18 mouse cellular contexts compared by ENCODE assay signal in the genomic region with DNA sequence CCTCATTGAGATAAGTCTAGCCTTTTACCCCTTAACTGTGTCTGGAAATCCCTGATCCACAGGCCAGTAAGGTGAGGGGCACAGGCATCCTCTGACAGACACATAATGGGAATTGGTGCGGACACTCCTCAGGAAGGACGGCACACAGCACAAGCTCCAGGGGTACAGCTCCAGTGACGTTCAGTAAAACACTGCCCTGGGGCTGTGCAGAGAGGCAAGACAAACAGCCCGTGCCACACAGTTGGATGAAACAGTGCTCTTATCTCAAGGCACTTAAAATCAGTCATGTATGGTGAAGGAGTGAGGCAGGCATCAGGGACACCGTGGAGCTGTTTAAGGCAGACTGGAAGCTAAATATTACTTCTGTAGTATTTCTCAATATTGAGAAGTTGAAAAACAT. TPM values are rescaled to one million over a fixed set of nuclear protein-coding genes. Genes with fewer than 3 reads are reported as not detected.
"Had no signal": no experiment of that assay in that cellular context is flagged by ENCODE, and none has a peak within 500 bp of the region (broad histone marks: within the 10 kb centered on the region; RNA-seq: fewer than 3 reads in every experiment).

No protein-coding gene starts in this region.

- H3K4me1 ChIP-seq: limb, embryonic 13.5 days; midbrain, embryonic 12.5 days had no signal

- DNase-seq: kidney, adult 8-10 months; kidney, postnatal 10 days; left cerebral cortex, postnatal 4 days; lung, adult 18-20 months; thymus, postnatal 4 days had no signal

- H3K9ac ChIP-seq: limb, embryonic 13.5 days; liver, embryonic 14.5 days; midbrain, embryonic 12.5 days had no signal

- H3K4me3 ChIP-seq: limb, embryonic 13.5 days; midbrain, embryonic 12.5 days had no signal

- ATAC-seq: midbrain, embryonic 16.5 days had no signal

- H3K27ac ChIP-seq: limb, embryonic 13.5 days; liver, embryonic 14.5 days; midbrain, embryonic 12.5 days; stomach, postnatal 0 days had no signal

- H3K36me3 ChIP-seq: limb, embryonic 13.5 days; midbrain, embryonic 12.5 days had no signal

- H3K27me3 ChIP-seq: midbrain, embryonic 12.5 days had no signal

- H3K4me2 ChIP-seq: limb, embryonic 13.5 days; midbrain, embryonic 12.5 days had no signal

- H3K9me3 ChIP-seq: limb, embryonic 13.5 days; midbrain, embryonic 12.5 days had no signal

RNA-seq across cellular contexts. Expression of gene 9330182O14Rik, which starts 4.7 kb away (rescaled TPM):
- total RNA-seq: layer of hippocampus, adult 8-10 months; layer of hippocampus, postnatal 14 days; left cerebral cortex, adult 18-20 months; left cerebral cortex, postnatal 10 days; left cerebral cortex, postnatal 4 days; liver, adult 2 months; megakaryocyte-erythroid progenitor cell, adult 5-6 weeks had no signal
- polyA plus RNA-seq: large intestine, adult 2 months; limb, embryonic 13.5 days; liver, adult 2 months; liver, embryonic 14.5 days; lung, embryonic 16.5 days; midbrain, embryonic 12.5 days; midbrain, embryonic 16.5 days had no signal
